Mouse (Mus musculus): ENCODE measurements around the gene Col24a1.
"Not testable (repeated sequence)": the region's sequence is repeated elsewhere in the genome, so short reads cannot be mapped to it uniquely, and the experiment has no call there.

The Col24a1 gene

GRCm38 (mm10) chr3:145440993-145441392 is 148.7 kb downstream of the Col24a1 start:
- no peaks in the 10 kb centered on the region for H3K27me3 ChIP-seq (ENCODE audit: insufficient read depth, low read length)
- H3K4me3 ChIP-seq (replicated peaks; ENCODE audit: low read length) = no peak overlapping the region
- peaks cover 15% of the 10 kb centered on the region for H3K9me3 ChIP-seq (ENCODE audit: low read length)
- H3K4me1 ChIP-seq (replicated peaks; ENCODE audit: low read depth, low read length) = no peaks in the 10 kb centered on the region
- H3K36me3 ChIP-seq (ENCODE audit: insufficient read depth, low read length) = no peaks in the 10 kb centered on the region
- TF ChIP-seq POU5F1 (IDR thresholded peaks at IDR 0.05; ENCODE audit: borderline replicate concordance, low read length) (no peak), NANOG (IDR thresholded peaks at IDR 0.05; ENCODE audit: borderline replicate concordance, low read length) (no peak), CTCF (conservative IDR thresholded peaks at IDR 0.05; ENCODE audit: low read length) (no peak)

- Histone ChIP-seq H3K4me3 (replicated peaks; ENCODE audit: low read length) (no peak overlapping the region), H3K9me3 (ENCODE audit: low read length) (peaks cover 15% of the 10 kb centered on the region), H3K36me3 (ENCODE audit: insufficient read depth, low read length) (no peaks in the 10 kb centered on the region), H3K27me3 (ENCODE audit: insufficient read depth, low read length) (no peaks in the 10 kb centered on the region), H3K4me1 (replicated peaks; ENCODE audit: low read depth, low read length) (no peaks in the 10 kb centered on the region)
- TF ChIP-seq CTCF (conservative IDR thresholded peaks at IDR 0.05; ENCODE audit: low read length) (no peak), POU5F1 (IDR thresholded peaks at IDR 0.05; ENCODE audit: borderline replicate concordance, low read length) (no peak), NANOG (IDR thresholded peaks at IDR 0.05; ENCODE audit: borderline replicate concordance, low read length) (no peak)
Measured at GRCm38 (mm10) chr3:145442268-145442667, 150.0 kb downstream of the Col24a1 start.

GRCm38 (mm10) chr3:145443167-145443566 is 150.9 kb downstream of the Col24a1 start:
- H3K36me3 ChIP-seq (ENCODE audit: insufficient read depth, low read length); H3K4me3 ChIP-seq (replicated peaks; ENCODE audit: low read length): not testable (repeated sequence)

GRCm38 (mm10) chr3:145457039-145457438 is 164.8 kb downstream of the Col24a1 start:
- Histone ChIP-seq H3K27me3 (ENCODE audit: insufficient read depth, low read length) (no peaks in the 10 kb centered on the region), H3K36me3 (ENCODE audit: insufficient read depth, low read length) (no peaks in the 10 kb centered on the region), H3K4me1 (replicated peaks; ENCODE audit: low read depth, low read length) (no peaks in the 10 kb centered on the region), H3K4me3 (replicated peaks; ENCODE audit: low read length) (no peak overlapping the region), H3K9me3 (ENCODE audit: low read length) (no peaks in the 10 kb centered on the region)
- TF ChIP-seq CTCF (conservative IDR thresholded peaks at IDR 0.05; ENCODE audit: low read length) = no peak
- TF ChIP-seq NANOG (IDR thresholded peaks at IDR 0.05; ENCODE audit: borderline replicate concordance, low read length) = no peak

More at GRCm38 (mm10) chr3:145443167-145443566, 150.9 kb downstream of the Col24a1 start:
- peaks cover 15% of the 10 kb centered on the region for H3K9me3 ChIP-seq (ENCODE audit: low read length)
- not testable (repeated sequence) for H3K27me3 ChIP-seq (ENCODE audit: insufficient read depth, low read length); H3K4me1 ChIP-seq (replicated peaks; ENCODE audit: low read depth, low read length)
- TF ChIP-seq NANOG (IDR thresholded peaks at IDR 0.05; ENCODE audit: borderline replicate concordance, low read length) = 0 out of 2 replicates have a peak, but pooled peaks have one; percentile 65

DNA sequence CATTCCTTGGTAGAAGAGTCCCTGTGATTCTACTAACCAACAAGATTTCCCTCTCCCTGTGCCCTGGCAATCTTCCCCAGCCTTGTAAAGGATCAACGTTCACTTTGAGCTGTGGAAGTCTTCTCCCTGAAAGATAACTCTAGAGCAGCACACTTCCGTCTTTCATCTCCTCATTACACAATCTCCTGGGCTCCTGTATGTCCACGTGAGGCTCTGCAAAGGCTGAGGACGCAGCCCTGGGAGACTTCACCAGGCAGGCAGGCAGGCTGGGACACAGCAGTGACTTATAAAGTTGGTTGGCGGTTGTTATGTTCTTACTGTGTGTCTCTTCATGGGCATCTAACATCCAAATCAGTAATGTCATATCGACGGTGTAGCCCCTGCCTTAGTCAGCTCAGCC is 170.1 kb downstream of the Col24a1 start:
- Histone ChIP-seq H3K9me3 (ENCODE audit: low read length) (no peaks in the 10 kb centered on the region), H3K27me3 (ENCODE audit: insufficient read depth, low read length) (no peaks in the 10 kb centered on the region), H3K36me3 (ENCODE audit: insufficient read depth, low read length) (no peaks in the 10 kb centered on the region), H3K4me1 (replicated peaks; ENCODE audit: low read depth, low read length) (peaks cover 5% of the 10 kb centered on the region), H3K4me3 (replicated peaks; ENCODE audit: low read length) (no peak overlapping the region)
- TF ChIP-seq CTCF (conservative IDR thresholded peaks at IDR 0.05; ENCODE audit: low read length) = no peak
- no peak for TF ChIP-seq POU5F1 (IDR thresholded peaks at IDR 0.05; ENCODE audit: borderline replicate concordance, low read length)
- TF ChIP-seq NANOG (IDR thresholded peaks at IDR 0.05; ENCODE audit: borderline replicate concordance, low read length) = no peak

DNA sequence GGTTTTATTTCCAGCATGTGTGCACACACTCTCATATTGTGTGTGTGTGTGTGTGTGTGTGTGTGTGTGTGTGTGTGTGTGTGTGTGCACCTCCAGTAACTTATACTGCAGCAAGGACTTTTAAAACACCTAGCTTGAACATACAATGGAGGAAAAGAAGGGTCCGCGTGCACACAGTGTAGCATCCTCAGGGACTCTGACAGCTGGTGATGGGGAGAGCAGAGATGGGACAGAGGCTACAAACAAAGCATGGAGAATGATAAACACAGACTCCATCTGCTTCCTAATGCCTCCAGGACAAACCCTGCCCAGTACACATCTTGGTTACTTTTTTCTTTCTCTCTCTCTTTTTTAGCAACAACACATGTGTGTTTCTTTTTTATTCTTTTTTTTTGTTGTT is 171.5 kb downstream of the Col24a1 start:
- H3K36me3 ChIP-seq (ENCODE audit: insufficient read depth, low read length) = no peaks in the 10 kb centered on the region
- no peaks in the 10 kb centered on the region for H3K27me3 ChIP-seq (ENCODE audit: insufficient read depth, low read length)
- no peak overlapping the region for H3K4me3 ChIP-seq (replicated peaks; ENCODE audit: low read length)
- no peak for TF ChIP-seq CTCF (conservative IDR thresholded peaks at IDR 0.05; ENCODE audit: low read length)
- no peak for TF ChIP-seq POU5F1 (IDR thresholded peaks at IDR 0.05; ENCODE audit: borderline replicate concordance, low read length)
- TF ChIP-seq NANOG (IDR thresholded peaks at IDR 0.05; ENCODE audit: borderline replicate concordance, low read length) = no peak
- no peaks in the 10 kb centered on the region for H3K9me3 ChIP-seq (ENCODE audit: low read length)
- H3K4me1 ChIP-seq (replicated peaks; ENCODE audit: low read depth, low read length) = peaks cover 5% of the 10 kb centered on the region

DNA sequence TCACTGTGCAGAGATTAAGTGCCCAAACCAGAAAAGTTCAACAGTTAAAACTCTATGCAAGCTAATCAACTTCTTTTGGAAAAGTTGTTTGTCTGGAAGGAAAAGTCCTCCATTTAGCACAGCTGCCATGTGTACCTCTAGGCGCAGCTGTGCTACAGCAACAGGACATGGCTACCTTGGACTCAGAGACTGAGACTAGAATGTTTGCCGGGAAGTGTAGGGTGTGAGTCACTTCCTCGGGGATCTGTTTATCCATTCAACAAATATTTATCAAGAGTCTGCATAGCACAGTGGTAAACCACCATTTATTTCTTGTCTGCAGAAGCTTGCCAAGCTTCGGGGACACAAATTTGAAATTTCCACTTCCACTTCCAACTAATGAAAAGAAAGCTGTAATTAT is 178.8 kb downstream of the Col24a1 start:
- TF ChIP-seq CTCF (conservative IDR thresholded peaks at IDR 0.05; ENCODE audit: low read length) = no peak
- no peak for TF ChIP-seq NANOG (IDR thresholded peaks at IDR 0.05; ENCODE audit: borderline replicate concordance, low read length)
- TF ChIP-seq POU5F1 (IDR thresholded peaks at IDR 0.05; ENCODE audit: borderline replicate concordance, low read length) = no peak
- no peaks in the 10 kb centered on the region for H3K36me3 ChIP-seq (ENCODE audit: insufficient read depth, low read length)
- no peaks in the 10 kb centered on the region for H3K4me1 ChIP-seq (replicated peaks; ENCODE audit: low read depth, low read length)
- no peaks in the 10 kb centered on the region for H3K9me3 ChIP-seq (ENCODE audit: low read length)
- no peaks in the 10 kb centered on the region for H3K27me3 ChIP-seq (ENCODE audit: insufficient read depth, low read length)
- no peak overlapping the region for H3K4me3 ChIP-seq (replicated peaks; ENCODE audit: low read length)

DNA sequence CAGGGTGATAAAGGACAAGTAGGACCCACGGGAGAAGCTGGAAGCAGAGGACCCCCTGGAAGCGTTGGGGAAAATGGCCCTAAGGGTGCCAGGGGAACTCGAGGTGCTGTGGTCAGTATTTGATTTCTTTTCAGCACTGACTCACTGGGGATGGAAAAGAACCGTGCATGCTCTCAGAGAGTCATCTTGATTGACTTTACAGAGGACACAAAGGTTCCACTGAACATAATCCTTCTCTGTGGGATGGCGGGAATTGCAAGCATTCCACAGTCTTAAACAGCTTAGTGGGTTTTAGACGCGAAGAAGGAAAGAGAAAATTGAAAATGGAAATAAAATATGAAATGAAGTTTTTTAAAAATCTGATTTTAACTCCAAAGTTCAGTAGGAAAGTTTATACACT is 181.9 kb downstream of the Col24a1 start:
- no peak overlapping the region for H3K4me3 ChIP-seq (replicated peaks; ENCODE audit: low read length)
- no peak for TF ChIP-seq POU5F1 (IDR thresholded peaks at IDR 0.05; ENCODE audit: borderline replicate concordance, low read length)
- TF ChIP-seq NANOG (IDR thresholded peaks at IDR 0.05; ENCODE audit: borderline replicate concordance, low read length) = no peak
- no peak for TF ChIP-seq CTCF (conservative IDR thresholded peaks at IDR 0.05; ENCODE audit: low read length)
- no peaks in the 10 kb centered on the region for H3K9me3 ChIP-seq (ENCODE audit: low read length)
- H3K4me1 ChIP-seq (replicated peaks; ENCODE audit: low read depth, low read length) = no peaks in the 10 kb centered on the region
- no peaks in the 10 kb centered on the region for H3K36me3 ChIP-seq (ENCODE audit: insufficient read depth, low read length)
- no peaks in the 10 kb centered on the region for H3K27me3 ChIP-seq (ENCODE audit: insufficient read depth, low read length)

DNA sequence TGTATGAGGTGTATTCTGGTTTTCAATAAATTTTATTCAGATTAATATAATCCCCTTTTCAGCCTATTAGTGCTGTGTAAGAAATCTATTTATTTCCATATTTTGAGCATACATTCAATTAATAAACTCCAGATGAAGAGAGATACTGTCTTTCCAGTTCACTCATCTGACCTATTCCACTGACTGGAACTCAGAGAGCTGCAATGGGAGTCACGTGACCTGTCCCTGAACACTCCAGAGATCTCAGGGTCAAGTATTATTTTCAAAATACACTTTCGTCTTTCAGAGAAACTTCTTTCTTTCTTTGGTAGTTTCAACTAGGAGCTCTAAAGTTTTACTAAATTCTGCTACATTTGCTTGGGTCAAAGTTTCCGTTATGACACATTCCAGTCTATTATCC is 184.4 kb downstream of the Col24a1 start:
- Histone ChIP-seq H3K4me3 (replicated peaks; ENCODE audit: low read length) (no peak overlapping the region), H3K4me1 (replicated peaks; ENCODE audit: low read depth, low read length) (no peaks in the 10 kb centered on the region), H3K36me3 (ENCODE audit: insufficient read depth, low read length) (no peaks in the 10 kb centered on the region), H3K27me3 (ENCODE audit: insufficient read depth, low read length) (no peaks in the 10 kb centered on the region), H3K9me3 (ENCODE audit: low read length) (no peaks in the 10 kb centered on the region)
- TF ChIP-seq CTCF (conservative IDR thresholded peaks at IDR 0.05; ENCODE audit: low read length) (no peak), POU5F1 (IDR thresholded peaks at IDR 0.05; ENCODE audit: borderline replicate concordance, low read length) (no peak), NANOG (IDR thresholded peaks at IDR 0.05; ENCODE audit: borderline replicate concordance, low read length) (no peak)
